Mouse (Mus musculus): ENCODE results near the gene Camk1.

Camk1 gene

DNA sequence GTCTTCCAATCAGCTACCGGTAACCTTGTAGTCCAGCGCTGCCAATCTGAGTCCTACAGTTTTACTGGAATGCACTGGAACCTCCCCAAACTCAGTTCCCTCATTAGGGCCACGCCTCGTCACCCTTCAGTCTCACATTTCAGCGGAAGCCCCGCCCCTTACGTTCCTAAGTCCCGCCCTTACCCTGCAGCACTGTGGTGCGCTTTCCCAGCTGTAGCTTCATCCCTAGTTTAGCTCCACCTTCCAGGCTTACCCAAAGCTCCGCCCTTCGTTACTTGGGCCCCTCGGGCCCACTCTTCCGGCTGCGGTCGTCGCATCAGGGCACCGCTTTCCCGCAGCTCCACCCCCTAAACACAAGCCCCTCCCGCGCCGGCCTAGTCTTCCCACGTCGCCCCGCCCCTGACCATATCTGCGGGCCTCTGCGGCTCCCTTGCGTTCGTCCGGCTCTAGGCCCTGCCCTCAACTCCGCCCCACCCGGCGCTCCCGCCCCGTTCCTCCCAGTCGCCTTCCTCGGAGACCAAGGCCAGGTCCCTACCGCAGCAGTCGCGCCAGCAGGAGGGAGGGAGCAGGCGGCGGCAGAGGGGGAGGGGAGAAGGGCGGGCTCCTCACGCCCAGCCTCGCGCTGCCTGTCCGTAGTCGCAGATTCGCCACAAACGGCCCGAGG is 37.3 kb downstream of the Camk1 start:
- in situ Hi-C loops (cut with MboI, MseI), result loop anchor here (10.0 kb wide), 1 partner anchor 262 kb away; the partner anchor contains the start of gene Thumpd3

GRCm38 (mm10) chr6:113302258-113302657 is 41.5 kb downstream of the Camk1 start:
- in situ Hi-C loops (cut with MboI, MseI), result loop anchor here (10.0 kb wide), 1 partner anchor 257 kb away; the partner anchor contains the start of gene Thumpd3

DNA sequence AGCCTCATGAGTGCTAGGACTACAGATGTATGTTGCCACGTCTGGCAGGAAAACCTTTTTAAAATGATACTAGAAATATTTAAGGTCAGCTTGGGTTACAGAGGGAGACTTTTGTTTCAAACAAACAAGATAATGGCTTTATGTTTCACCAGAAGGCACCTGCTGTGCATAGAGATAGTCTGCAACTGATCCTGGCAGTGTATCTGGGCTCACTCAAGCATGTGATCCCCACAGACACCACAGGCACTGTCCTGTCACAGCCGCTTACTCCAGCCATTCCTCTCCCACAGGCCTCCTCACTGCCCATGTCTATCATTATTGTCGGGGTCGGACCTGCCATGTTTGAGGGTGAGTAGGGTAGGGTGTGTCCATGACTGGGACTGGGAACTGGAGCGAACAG is 42.4 kb downstream of the Camk1 start:
- in situ Hi-C loops (cut with MboI, MseI), result loop anchor here (10.0 kb wide), 1 partner anchor 257 kb away; the partner anchor contains the start of gene Thumpd3

DNA sequence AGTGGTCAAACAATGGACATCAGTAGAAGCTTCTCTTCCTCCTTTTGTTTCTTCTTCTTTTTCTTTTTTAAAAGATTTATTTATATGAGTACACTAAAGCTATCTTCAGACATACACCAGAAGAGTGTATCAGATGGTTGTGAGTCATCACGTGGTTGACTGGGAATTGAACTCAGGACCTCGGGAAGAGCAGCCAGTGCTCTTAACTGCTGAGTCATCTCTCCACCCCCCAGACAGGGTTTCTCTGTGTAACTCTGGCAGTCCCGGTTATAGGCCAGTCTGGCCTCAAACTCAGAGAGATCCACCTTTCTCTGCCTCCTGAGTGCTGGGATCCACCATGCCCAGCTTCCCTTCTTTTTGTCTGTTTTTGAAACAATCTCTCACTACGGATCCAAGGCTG is 47.1 kb downstream of the Camk1 start:
- in situ Hi-C loops (cut with MboI, MseI), result no loop called here

- in situ Hi-C loops (cut with MboI, MseI), result no loop called here
These were observed 47.7 kb downstream of the Camk1 start for GRCm38 (mm10) chr6:113296046-113296445.

GRCm38 (mm10) chr6:113292938-113293337 is 50.8 kb downstream of the Camk1 start:
- in situ Hi-C loops (cut with MboI, MseI), result no loop called here

GRCm38 (mm10) chr6:113290346-113290745 is 53.4 kb downstream of the Camk1 start:
- in situ Hi-C loops (cut with MboI, MseI), result no loop called here

DNA sequence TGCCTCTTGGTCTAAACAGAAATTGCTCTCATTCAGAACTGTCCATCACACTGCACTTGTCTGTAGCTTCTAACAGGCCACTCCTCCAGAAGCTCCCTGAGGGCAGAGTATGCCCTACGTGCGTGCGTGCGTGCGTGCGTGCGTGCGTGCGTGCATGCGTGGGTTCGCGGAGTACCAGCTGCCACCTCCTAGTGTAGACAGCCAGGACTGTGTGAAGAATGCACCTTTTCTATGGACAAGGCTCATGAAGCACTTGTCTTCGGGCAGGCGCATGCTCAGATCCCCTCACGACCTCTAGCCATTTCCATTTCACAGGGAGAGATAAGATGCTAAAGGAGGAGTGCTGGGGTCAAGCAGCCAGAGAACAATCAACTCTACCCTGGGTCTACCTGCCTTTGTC is 54.4 kb downstream of the Camk1 start:
- in situ Hi-C loops (cut with MboI, MseI), result no loop called here

DNA sequence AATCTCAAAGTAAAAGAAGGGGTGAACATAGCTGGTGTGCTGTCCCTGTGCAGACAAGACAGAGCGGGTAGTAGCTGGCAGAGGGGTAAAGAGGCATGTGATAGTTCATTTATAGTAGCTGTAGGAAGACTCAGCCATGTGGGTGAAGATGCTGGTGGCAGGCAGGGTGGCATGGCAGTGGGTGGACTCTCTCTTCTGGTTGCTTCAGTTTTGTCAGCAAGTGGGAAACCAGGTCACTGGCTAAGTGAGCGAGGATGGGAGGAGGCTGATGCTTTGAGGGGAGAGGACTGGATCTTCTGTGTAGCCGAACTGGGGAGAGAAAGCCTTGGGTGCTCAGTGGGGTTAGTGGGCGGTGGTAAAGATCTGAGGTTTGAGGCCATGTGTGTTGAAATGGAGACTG is 56.5 kb downstream of the Camk1 start:
- in situ Hi-C loops (cut with MboI, MseI), result no loop called here

- in situ Hi-C loops (cut with MboI, MseI), result no loop called here
These were observed 57.5 kb downstream of the Camk1 start for GRCm38 (mm10) chr6:113286316-113286715.

GRCm38 (mm10) chr6:113284931-113285330 is 58.9 kb downstream of the Camk1 start:
- in situ Hi-C loops (cut with MboI, MseI), result no loop called here

Measured in T-helper 1 cell (primary cell).